Mouse (Mus musculus) kidney, adult 8-10 months (tissue): Measurements from ENCODE around the gene 1810049J17Rik.

Source experiments
- DNase-seq, 2 experiments: peaks; one replicate each; pipeline ENCODE4 v3.0.0; 2022

Gene 1810049J17Rik

DNA sequence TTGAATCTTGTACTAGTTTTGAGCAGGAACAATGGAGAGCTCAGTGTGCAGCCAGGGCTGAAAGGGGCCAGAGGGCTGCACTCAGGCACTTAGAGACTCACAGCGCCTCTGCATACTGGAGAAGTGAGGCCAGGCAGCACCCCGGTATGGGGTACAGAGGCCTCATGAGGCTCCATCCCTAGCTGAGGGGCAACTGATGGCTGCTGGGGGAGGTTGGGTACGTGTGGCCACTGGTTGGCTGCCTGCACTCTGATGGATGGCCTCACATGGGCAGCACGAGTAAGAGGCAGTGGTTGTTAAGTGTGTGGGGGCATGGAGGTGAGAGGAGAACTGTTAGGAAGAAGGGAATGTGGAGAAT lies 19.7 kb upstream of the 1810049J17Rik start:
- DNase-seq = no peak

DNA sequence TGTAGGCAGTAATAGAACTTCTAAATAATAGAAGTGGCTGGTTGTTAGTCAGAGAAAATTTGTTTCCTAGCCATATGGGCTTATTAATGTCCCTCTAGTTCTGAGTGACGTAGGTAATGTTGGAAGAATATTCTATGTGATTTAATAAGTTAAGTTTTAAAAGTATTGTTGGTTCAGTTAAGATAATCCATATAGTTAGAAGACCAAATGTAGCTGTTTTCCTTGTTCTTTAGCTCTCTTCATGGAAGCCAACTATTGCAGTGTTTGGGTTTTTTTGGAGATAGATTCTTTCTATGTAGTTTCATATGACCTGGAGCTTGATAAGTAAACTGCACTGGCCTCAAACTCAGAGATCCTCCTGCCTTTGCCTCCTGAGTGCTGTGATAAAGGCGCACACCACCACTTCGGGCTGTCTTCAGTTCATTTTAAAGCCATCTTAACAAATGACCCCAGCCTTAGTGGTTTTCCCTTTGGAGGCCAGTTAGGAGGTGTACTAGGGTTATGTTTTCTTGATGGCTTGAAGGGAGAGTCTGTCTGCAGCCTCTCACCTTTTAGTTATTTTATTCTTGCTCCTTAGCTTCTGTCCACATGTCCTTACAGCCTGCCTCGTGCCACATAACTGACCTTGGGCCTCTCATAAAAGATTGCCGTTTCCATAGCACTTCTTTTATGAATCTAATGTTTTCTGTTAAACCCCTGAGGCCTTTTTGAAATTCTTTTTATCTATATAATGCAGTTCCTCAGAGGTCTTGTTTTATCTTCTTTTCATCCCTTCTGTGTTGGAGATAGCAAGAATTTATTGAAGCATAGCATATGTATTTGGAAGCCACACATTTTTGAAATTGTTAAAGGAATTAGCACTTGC lies 19.1 kb upstream of the 1810049J17Rik start:
- DNase-seq = no peak

DNA sequence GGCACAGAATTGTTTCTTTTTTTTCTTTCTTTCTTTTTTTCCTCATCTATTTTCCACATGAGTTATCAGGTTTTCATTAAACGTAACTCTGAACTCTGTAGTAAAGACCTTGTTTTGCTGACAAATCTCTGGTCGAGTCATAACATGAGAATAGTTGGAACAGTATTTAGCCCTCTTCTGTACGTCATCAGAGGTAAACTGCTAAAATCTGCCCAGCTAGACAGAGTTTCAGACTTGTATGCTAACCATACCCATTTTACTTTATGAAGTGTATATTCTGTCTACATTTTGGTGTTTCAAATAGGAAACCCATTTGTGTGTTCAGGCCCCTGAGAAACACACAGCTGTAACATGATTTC lies 16.1 kb upstream of the 1810049J17Rik start:
- DNase-seq = no peak

DNA sequence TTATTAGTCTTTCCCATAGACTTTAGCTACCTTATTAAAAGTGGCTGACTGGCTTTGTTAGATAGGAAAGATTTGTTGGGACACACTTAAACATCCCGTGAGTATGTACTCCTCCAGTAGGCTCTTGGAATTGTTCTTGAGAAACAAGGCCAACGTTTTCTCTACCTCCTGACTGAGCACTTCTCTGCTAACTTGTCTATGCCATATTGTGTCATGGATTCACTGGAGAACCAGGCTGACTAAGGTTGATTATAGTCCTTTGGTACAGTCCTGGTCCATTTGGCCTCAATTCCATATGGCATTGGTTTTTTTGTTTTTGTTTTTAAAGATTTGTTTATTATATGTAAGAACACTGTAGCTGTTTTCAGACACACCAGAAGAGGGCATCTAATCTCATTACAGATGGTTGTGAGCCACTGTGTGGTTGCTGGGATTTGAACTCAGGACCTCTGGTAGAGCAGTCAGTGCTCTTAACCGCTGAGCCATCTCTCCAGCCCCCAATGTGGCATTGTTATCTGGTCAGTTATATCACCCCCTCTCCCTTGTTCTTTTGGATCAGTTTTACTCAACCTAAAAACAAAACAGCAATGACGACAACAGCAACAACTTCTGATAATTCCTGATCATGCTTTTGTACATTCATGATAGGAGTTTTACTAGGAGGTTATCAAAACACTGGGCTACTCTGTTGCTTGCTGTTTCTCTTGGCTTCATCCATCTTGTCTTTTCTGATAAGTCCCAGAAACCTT lies 15.5 kb upstream of the 1810049J17Rik start:
- DNase-seq = no peak

DNA sequence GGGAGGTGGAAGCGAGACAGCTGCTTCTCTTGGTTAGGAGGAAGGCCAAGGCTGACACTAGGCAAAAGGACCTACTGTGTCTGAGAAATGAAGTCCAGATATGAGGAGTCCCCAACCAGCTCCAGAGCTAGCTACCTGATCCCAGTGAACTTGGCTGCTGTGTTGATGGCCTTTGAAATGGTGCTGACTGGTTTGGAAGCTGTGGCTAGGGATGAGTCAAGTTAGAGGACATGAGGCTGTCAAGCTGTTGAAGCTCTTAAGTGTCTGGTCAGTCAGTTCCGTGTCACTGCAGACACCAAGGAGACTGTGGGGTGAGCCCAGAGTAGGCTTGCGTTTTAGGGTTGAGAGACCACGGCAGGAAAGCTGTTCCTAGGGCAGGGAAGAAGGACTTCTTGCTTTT lies 12.7 kb upstream of the 1810049J17Rik start:
- DNase-seq = no peak

DNA sequence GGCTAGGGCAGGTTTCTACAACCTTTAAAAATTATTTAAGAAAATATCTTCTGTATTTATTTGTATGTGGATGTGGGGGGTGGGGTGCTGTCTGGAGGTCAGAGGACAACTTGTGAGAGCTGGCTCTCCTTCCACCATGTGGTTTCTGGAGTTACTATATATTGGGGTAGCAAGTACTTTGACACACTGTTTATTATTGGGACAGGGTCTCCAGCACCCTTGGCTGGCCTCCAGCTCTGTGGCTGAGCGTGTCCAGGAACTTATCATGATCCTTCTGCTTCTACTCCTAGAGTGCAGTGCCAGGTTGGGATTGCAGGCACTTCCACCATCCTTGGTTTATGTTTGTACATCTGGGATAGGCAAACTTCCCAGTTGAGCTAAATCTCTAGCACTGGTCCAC lies 9.6 kb upstream of the 1810049J17Rik start:
- no peak for DNase-seq

DNA sequence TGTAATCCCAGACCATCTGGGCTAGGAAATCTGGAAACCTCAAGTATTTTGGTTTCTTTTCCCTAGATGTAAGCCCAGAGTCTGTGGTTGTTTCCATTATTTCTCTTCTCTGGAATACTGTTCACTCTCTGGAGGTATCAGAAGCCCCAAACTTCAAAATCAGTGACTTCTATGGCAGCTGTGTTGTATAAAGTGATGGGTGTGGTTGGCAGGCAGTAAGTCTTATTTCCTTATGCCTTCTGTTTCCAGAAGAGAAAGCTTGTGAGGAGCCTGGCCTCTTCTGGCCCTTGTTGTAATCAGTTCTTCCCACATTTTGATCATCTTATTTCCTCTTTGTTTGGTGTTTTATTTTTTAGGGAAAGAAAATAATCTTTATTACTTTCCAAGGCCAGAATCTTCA lies 9.2 kb upstream of the 1810049J17Rik start:
- DNase-seq = no peak

DNA sequence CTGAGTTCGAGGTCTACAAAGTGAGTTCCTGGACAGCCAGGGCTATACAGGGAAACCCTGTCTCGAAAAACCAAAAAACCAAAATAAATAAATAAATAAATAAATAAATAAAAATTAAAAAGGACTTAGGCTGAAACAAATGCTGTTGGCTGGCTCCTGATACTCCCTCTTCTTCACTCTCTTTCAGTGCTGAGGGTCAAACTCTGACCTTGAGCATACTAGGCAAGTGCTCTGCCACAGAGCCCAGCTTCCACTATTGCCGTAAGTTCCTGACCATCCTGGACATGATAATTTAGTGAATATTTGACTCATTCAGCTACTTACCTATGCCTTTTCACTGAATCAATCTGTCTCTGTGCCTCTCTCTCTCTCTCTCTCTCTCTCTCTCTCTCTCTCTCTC lies 8.7 kb upstream of the 1810049J17Rik start:
- DNase-seq = no peak

DNA sequence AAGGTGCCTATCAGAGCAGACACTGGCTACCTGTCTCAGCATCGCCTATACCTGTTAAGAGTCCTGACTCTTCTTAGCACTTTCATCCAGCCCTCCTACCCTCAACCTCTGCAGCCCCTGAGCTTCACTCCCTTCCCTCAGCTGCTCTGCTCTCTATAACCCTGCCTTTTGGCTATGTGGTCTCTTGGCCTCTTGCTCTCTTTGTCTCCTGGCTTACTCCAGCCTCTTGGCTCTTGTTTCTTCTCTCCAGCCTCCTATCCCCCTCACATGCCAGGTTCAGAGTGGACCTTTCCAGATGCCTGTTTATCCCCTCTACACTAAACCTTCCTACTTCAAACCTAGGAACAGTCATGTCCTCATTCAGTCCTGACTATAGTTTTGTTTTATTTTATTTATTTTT lies 2.6 kb upstream of the 1810049J17Rik start:
- no peak for DNase-seq

DNA sequence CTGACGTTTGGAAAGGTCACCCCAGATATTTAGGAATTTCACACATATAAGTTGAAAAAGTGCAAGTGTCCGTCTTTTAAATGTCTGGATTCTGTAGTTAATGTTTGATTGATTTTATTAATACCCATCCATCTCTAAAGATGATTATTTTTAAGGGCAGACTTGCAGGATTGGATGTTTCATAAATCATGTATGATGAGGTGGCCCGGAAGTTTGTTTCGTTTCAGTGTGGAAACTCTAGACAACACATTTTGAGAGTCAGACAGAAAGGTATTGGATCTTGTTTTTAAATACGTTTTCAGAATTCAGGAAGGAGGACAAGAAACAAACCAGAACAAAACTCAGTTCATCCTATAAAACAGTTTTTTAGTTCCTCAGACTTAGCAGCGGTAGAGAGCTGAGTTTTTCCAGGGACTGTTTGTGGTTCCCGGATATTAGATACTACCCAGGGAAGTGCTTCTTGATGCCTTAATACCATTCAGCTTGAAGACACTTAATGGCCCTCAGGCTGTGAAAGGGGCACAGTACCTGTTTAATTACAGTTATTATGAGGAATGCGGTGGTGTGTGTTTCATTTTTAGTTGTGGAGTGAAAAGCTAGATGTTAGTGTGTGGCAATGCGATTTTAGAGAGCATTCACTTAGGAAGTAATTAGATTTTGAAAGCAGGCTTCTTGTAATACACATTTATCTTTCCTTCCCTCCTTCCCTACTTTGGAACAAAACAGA lies 1.1 kb upstream of the 1810049J17Rik start:
- no peak for DNase-seq

DNA sequence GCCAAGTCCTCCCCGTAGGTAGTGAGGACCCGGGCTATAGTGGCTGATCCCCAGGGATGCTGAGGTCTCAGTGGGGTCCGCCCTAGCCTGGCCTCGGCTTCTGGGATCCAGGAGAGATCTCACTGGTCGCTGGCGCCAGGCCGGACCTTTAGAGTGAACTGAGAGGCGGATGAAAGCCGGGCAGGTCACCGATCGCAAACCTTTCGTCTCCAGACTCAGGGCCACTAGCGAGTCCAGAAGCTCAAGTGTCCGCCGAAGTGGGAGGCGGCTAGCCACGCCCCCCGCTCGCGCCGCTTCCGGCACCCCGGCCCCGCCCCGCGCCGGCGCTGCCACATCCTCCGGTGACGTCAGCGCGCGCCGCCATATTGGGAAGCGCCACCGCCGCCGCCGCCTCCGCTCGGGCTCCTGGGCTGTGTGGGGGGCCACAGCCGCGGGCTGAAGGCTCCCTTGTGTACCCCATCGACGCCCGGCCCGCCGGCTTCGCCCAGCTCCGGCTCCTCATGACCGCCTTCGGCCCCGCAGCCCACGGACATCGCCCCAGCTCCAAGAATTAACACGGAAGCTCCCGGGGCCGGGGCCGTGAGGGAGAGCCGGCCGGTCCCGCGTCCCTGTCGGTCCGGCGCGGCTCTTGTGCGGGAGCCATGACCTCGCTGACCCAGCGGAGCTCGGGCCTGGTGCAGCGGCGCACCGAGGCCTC lies 460 bp downstream of the 1810049J17Rik start, which contains the start of gene Golph3:
TSS of gene Golph3 (plus strand) at position 360 of the 697 bp plus-strand sequence.
- DNase-seq = peak; percentile 93 to 96

DNA sequence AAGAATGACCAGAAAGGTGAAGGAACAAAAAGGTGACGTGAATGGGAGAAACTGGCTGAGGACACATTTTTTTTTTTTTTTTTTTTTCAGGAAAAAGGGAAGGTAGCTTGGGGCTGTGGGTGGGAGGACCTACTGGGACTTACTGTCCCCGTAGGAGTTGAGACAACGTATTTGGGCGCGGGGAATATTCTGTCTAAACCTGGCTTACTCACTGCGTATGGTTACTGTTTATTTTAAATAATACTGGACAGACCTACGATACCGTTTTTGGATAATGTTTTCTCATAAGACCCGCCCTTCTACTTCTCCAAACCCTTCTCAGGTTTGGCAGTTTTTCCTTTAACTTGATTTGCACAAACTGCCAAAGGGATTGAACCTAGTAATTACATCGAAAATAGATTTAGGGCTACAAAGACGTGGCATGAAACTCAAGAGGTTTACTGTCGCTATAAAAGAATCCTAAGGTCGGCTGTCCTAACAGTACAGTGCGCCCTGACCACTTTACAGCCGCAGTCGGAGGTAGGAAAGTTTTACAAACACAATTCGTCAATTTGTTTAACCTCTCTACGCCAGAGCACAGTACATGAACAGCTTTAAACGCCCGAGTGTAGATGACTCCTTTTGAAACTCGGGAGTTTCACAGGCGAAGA lies 1.1 kb downstream of the 1810049J17Rik start:
- DNase-seq = no peak

DNA sequence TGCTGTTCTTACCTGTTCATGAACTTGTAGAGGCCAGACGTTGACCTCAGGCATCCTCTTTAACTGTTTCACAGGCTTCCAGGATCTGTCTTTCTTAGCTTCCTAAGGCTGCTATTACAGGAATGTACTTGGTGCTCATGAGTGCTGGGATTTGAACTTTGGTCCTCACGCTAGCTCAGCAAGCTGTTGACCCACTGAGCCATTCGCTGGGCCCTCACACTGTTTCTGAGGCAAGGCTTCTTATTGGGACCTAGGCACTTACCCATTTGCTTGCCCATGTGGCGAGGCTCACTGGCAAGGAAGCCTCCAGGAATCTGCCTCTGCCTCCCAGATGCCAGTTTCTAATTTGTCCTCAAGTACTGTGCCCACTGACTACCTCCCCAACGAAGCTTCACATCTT lies 1.8 kb downstream of the 1810049J17Rik start:
- peak; percentile 28 to 31 for DNase-seq

DNA sequence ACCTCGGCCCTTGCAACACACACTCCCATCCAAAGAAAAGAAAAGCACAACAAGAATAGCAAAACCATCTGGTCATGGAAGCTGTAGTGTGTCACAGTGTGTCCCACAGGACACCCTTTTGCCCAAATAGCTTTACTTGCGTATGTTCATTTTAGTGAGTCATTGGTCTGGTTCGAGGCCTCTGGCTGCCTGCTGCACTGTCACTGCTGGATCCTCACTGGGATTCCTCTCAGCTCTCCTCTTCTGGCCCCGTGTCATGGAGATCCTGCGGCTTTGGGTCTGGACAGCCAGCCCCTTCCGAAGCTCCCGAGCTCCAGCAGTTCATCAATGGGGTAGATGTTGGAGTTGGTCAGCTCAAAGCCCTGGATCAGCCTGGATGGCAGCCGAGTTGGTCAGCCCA lies 3.2 kb downstream of the 1810049J17Rik start:
- no peak for DNase-seq

DNA sequence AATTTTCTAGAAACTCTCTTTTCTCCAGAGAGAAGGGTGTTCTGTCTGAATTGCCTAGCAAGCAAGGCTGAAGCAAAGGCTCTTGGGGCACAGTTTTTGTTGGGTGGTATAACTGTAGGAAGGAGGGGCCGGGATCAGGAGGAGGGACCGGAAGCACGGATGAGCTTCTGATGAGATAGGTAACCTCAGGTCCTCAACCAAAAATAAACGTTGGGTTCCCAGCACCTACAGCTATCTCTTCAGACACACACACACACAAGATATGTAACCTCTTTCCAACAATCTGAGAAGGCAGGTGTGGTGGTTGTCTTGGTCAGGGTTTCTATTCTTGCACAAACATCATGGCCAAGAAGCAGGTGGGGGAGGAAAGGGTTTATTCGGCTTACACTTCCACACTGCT lies 4.4 kb downstream of the 1810049J17Rik start:
- DNase-seq = no peak

DNA sequence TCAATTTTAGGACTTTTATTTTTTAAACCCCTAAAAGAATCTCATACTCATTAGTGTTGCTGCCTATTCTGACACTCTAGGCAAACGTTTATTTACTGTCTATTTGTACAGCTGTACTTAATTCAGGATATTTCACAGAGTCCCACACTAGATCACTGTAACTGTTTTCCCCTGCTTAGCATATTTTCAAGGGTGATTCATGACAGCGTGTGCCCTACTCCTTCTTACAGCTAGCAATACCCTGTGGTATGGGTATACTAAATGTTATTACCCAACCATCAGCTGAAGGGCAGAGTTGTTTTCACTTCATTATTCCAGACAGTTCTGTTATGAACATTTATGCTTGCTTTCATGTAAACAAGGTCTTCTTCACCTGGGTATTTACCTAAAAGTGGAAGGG lies 5.7 kb downstream of the 1810049J17Rik start:
- no peak for DNase-seq

DNA sequence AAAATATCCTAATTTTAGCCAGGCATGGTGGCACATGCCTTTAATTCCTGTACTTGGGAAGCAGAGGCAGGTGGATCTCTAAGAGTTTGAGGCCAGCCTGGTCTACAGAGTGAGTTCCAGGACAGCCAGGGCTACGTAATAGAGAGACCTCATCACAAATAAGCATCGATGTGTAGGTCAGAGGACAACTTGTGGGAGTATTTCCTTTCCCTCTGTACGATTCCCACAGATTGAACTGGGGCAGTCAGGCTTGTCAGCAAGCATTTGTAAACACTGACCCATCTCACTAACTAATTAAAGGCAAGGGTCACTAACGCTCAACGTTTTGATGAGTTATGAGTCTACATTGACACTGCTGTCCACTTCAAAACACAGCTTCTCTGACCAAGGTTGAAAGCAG lies 7.1 kb downstream of the 1810049J17Rik start:
- DNase-seq = no peak

DNA sequence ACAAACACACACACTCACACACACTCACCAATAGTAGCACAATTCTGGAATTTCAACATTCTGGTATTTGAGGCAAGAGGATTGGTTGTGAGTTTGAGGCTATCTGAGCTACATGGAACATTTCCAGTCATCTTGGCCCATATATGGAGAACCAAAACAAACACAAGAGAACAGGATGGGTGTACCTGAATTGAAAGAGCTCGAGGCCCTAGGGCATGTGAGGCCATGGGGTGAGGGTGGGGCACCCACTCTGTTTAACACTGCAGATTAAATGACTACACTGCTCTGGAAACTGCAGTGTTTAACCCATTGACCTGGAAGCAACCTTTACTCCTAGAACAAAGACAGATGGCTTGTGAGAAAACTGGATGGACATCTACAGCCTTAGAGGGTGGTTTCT lies 8.4 kb downstream of the 1810049J17Rik start:
- no peak for DNase-seq

DNA sequence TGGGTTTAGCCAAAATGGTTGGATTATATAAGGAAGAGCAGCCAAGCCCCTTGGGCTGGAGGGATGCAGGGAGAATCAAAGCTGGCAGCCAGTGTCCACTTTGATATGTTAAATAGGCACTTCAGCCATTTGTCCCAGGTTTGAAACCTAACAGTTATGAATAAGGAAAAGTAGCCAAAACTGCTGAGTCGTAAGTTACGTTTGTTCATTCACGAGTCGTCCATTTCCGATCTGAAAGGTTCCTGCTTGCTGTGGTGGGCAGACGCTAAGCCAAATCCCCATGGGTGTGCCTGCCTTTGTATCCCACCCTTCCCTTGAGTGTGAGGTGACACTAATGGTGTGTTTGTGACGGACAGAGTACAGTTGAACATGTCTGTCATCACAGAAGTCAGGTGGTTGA lies 10.2 kb downstream of the 1810049J17Rik start:
- DNase-seq = no peak

DNA sequence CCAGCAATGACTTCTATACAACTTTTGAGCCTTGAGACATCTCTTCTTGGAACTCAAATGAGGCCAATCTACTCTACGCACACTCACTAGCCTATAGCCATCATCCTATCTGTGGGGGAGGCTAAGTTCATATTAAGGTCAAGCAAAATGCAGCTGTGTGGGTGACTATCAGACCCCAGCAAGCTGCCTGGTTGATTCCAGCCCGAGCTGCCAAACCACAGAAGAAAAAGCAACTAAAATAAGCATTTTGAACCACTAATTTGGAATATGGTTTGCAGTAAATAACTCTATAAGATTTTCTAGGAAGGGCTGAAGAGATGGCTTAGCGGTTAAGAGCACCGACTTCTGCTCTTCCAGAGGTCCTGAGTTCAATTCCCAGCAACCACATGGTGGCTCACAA lies 11.0 kb downstream of the 1810049J17Rik start:
- DNase-seq = no peak

DNA sequence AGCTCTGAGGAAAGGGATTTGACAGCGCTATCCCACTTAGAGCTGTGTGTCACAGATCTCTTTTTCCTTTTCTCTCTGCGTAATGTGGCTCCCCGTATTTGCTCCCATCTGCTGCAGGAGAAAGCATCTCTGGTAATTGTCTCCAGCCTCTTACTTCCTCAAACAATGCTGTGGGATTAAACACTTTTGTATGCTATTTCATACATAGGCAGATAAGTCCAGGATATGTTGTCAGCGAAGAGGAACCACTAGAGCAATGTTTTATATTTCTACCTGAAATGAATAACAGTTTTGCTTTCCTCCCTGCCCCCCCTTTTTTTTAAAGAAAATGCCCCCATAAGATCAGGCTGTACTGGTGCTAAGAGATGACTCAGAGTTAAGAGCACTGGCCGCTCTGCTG lies 13.2 kb downstream of the 1810049J17Rik start:
- no peak for DNase-seq

DNA sequence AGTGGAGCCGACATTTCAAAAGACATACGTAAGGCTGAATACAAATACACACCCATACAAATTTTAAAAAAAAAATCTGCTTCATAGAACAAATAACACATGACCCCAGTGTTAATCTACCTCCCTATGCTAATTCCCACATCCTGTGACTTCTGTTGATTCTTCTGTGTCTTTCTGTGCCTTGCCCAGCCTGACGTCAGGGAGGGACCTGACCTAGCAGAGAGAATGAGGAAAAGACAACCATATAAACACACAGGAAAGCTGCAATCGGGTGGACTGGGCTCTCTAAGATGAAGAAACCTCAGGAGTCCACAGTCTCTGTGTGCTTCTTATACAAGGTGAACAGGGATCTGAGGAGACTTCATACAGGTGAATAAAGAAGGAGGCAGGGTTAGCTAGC lies 14.6 kb downstream of the 1810049J17Rik start:
- DNase-seq = no peak
